Mouse (Mus musculus): ENCODE results near the gene Dcxr. TPM values are rescaled to one million over a fixed set of nuclear protein-coding genes. Genes with fewer than 3 reads are reported as not detected.

The Dcxr gene
- polyA plus RNA-seq, 1 experiment from 2014 or later = 7.5 TPM

- peaks cover 57% of the 10 kb centered on the region for H3K27me3 ChIP-seq (replicated peaks)
- H3K9ac ChIP-seq = 0 out of 2 replicates have a peak overlapping the region, but pooled peaks have one; percentile 8
- no peak overlapping the region for H3K27ac ChIP-seq (replicated peaks)
- H3K4me2 ChIP-seq = no peak overlapping the region
- no peak overlapping the region for H3K4me3 ChIP-seq
- no peak for ATAC-seq (ENCODE audit: extremely low read depth, insufficient number of reproducible peaks, low FRiP score, low TSS enrichment)
- no peaks in the 10 kb centered on the region for H3K36me3 ChIP-seq
- 67% methylated on average over 11 of the region's 11 CpGs for WGBS
- no peaks in the 10 kb centered on the region for H3K9me3 ChIP-seq
- peaks cover 22% of the 10 kb centered on the region for H3K4me1 ChIP-seq
Measured at GRCm38 (mm10) chr11:120728530-120729240, 1.6 kb upstream of the Dcxr start.

DNA sequence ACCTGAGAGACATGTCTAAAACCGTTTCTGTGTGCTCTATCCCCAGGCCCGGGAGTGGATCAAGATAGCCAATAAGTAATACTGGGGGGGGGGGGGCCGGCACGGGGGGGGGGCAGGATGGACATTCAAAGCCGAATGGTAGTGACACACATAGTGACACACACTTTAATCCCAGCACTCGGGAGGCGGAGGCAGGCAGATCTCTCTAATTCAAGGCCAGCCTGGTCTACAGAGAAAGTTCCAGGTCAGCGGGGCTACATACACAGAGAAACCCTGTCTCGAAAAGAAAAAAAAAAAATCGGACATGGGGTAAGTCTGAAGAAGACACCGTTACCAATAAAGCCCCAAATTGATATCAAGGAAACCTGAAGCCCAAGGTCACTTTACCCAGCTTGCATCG is 483 bp upstream of the Dcxr start:
- H3K4me3 ChIP-seq = no peak overlapping the region
- 58% methylated on average over 11 of the region's 12 CpGs for WGBS

GRCm38 (mm10) chr11:120726243-120727168 is 575 bp downstream of the Dcxr start:
- H3K36me3 ChIP-seq = no peaks in the 10 kb centered on the region
- WGBS = 19% methylated on average over 34 of the region's 36 CpGs
- H3K4me3 ChIP-seq = peak overlapping the region; percentile 59
- no peak overlapping the region for H3K27ac ChIP-seq (replicated peaks)
- H3K4me2 ChIP-seq = peak overlapping the region; percentile 79
- H3K4me1 ChIP-seq = peaks cover 22% of the 10 kb centered on the region
- H3K9ac ChIP-seq = peak overlapping the region; percentile 73
- H3K9me3 ChIP-seq = no peaks in the 10 kb centered on the region
- peak; percentile 2; the same call in 1 of the 2 replicates for ATAC-seq (ENCODE audit: extremely low read depth, insufficient number of reproducible peaks, low FRiP score, low TSS enrichment)
- peaks cover 72% of the 10 kb centered on the region for H3K27me3 ChIP-seq (replicated peaks)

More for the DNA sequence above, 483 bp upstream of the Dcxr start:
- peaks cover 22% of the 10 kb centered on the region for H3K4me1 ChIP-seq
- peak overlapping the region; percentile 79 for H3K4me2 ChIP-seq
- no peak for ATAC-seq (ENCODE audit: extremely low read depth, insufficient number of reproducible peaks, low FRiP score, low TSS enrichment)
- H3K9me3 ChIP-seq = no peaks in the 10 kb centered on the region
- H3K27me3 ChIP-seq (replicated peaks) = peaks cover 68% of the 10 kb centered on the region
- H3K9ac ChIP-seq = no peak overlapping the region
- no peak overlapping the region for H3K27ac ChIP-seq (replicated peaks)
- H3K36me3 ChIP-seq = no peaks in the 10 kb centered on the region

GRCm38 (mm10) chr11:120723509-120723908 is 3.6 kb downstream of the Dcxr start:
- Histone ChIP-seq H3K9ac (no peak overlapping the region), H3K4me1 (peaks cover 28% of the 10 kb centered on the region), H3K36me3 (peaks cover 16% of the 10 kb centered on the region), H3K9me3 (no peaks in the 10 kb centered on the region), H3K27ac (replicated peaks) (no peak overlapping the region), H3K4me3 (no peak overlapping the region), H3K27me3 (replicated peaks) (peaks cover 64% of the 10 kb centered on the region), H3K4me2 (no peak overlapping the region)
- no peak for ATAC-seq (ENCODE audit: extremely low read depth, insufficient number of reproducible peaks, low FRiP score, low TSS enrichment)
- WGBS = 77% methylated on average over 7 of the region's 7 CpGs

- peaks cover 59% of the 10 kb centered on the region for H3K27me3 ChIP-seq (replicated peaks)
- no peak for ATAC-seq (ENCODE audit: extremely low read depth, insufficient number of reproducible peaks, low FRiP score, low TSS enrichment)
- H3K36me3 ChIP-seq = peaks cover 22% of the 10 kb centered on the region
- no peak overlapping the region for H3K27ac ChIP-seq (replicated peaks)
- WGBS = 79% methylated on average over 11 of the region's 11 CpGs
- H3K4me1 ChIP-seq = peaks cover 28% of the 10 kb centered on the region
- H3K9ac ChIP-seq = no peak overlapping the region
- no peaks in the 10 kb centered on the region for H3K9me3 ChIP-seq
- no peak overlapping the region for H3K4me3 ChIP-seq
- no peak overlapping the region; the same call in 1 of the 2 replicates for H3K4me2 ChIP-seq
Measured at GRCm38 (mm10) chr11:120722761-120723382, 4.2 kb downstream of the Dcxr start.

DNA sequence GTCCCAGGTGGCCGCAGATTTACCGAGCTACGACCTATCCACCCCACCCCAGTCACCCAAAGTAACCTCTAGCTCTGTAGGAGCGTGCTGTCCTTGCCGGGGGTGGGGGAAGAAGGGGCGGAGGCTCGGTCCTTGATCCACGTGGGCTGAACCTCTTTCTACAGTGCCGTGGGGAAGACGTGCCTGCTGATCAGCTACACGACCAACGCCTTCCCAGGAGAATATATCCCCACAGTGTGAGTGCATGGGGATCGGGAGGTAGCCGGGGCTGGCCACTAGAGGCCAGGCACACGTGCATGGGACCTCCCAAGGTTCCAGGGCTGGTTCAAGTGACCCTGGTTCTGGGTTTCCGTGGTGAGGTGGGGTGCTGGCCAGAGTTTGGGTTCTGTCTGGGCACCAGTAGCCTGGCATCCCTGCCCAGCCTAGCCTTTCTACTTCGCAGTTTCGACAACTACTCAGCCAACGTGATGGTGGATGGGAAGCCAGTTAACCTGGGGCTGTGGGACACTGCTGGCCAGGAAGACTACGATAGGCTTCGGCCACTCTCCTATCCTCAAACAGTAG is 4.9 kb downstream of the Dcxr start:
- no peak for ATAC-seq (ENCODE audit: extremely low read depth, insufficient number of reproducible peaks, low FRiP score, low TSS enrichment)
- H3K27me3 ChIP-seq (replicated peaks) = peaks cover 59% of the 10 kb centered on the region
- H3K9me3 ChIP-seq = no peaks in the 10 kb centered on the region
- 21% methylated on average over 21 of the region's 21 CpGs for WGBS
- H3K4me2 ChIP-seq = peak overlapping the region; percentile 92
- H3K27ac ChIP-seq (replicated peaks) = no peak overlapping the region
- H3K4me3 ChIP-seq = peak overlapping the region; percentile 59
- H3K36me3 ChIP-seq = peaks cover 29% of the 10 kb centered on the region
- peak overlapping the region; percentile 91 for H3K9ac ChIP-seq
- H3K4me1 ChIP-seq = peaks cover 28% of the 10 kb centered on the region

DNA sequence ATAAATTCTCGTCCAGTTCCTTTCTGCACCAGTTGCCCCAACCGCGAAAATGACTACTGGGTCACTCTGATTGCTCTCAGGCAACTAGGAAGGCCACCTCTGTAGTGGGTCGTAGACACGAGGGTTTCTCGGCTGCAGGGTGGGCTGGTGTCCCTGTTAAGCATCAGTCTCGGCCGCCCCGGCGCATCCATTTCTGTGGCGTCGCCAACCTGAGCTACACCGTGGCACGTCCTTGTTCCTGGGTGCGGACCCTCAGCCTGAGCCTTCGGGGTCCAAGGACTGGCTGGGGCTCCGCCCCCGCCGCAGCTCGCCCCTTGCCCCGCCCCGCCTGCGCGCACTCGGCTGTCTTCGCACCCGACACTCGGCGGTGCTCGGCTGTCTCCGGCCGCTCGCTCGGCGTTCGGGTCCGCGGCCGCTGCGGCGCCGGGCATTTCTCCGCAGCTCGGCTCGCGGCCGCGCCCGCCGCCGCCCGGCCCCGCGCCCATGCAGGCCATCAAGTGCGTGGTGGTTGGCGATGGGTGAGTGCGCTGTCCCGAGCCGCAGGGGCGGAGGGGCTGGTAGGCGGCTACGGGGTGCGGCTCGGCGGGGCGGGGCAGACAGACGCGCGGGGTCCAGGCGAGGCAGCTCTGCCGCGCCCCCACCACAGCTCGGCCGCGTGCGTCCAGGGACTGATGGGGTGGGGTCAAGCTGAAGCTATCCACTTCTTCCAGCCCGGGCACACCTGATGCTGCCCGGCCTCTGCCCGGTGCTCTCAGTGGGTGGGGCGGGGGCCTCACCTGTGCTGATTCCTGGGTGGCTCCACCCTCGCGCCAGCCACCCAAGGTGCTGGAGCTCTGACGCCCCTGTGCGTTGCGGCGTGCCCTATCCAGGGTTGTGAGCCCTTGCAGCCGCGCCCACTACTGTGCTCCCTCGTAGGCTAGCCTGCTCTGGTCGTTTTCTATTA is 5.7 kb downstream of the Dcxr start, which contains the start of gene Rac3:
Gene Rac3 (plus strand): TSS at position 347 of the 943 bp plus-strand sequence.
- Histone ChIP-seq H3K9me3 (no peaks in the 10 kb centered on the region), H3K4me3 (peak within 1 kb of the TSS; percentile 59), H3K27ac (replicated peaks) (no peak within 1 kb of the TSS), H3K9ac (peak within 1 kb of the TSS; percentile 91), H3K36me3 (peaks cover 35% of the 10 kb centered on the region), H3K4me1 (peaks cover 22% of the 10 kb centered on the region), H3K27me3 (replicated peaks) (peaks cover 57% of the 10 kb centered on the region), H3K4me2 (peak within 1 kb of the TSS; percentile 92)
- whole genome bisulfite sequencing = under 1% methylated on average over 89 of the region's 90 CpGs
- ATAC-seq (ENCODE audit: extremely low read depth, insufficient number of reproducible peaks, low FRiP score, low TSS enrichment) = peak; percentile 52; the same call in 1 of the 2 replicates

- 12% methylated on average over 17 of the region's 17 CpGs for WGBS
- H3K4me2 ChIP-seq = peak overlapping the region; percentile 92
- H3K9ac ChIP-seq = peak overlapping the region; percentile 91
- no peak overlapping the region for H3K27ac ChIP-seq (replicated peaks)
- H3K4me3 ChIP-seq = peak overlapping the region; percentile 59
- ATAC-seq (ENCODE audit: extremely low read depth, insufficient number of reproducible peaks, low FRiP score, low TSS enrichment) = no peak
- H3K9me3 ChIP-seq = no peaks in the 10 kb centered on the region
- H3K36me3 ChIP-seq = peaks cover 41% of the 10 kb centered on the region
- H3K27me3 ChIP-seq (replicated peaks) = peaks cover 48% of the 10 kb centered on the region
- H3K4me1 ChIP-seq = peaks cover 19% of the 10 kb centered on the region
Measured at GRCm38 (mm10) chr11:120720450-120720849, 6.6 kb downstream of the Dcxr start.

GRCm38 (mm10) chr11:120719841-120720376 is 7.2 kb downstream of the Dcxr start:
- ATAC-seq (ENCODE audit: extremely low read depth, insufficient number of reproducible peaks, low FRiP score, low TSS enrichment) = no peak
- Histone ChIP-seq H3K27me3 (replicated peaks) (peaks cover 43% of the 10 kb centered on the region), H3K9me3 (no peaks in the 10 kb centered on the region), H3K4me3 (no peak overlapping the region), H3K9ac (no peak overlapping the region), H3K36me3 (peaks cover 46% of the 10 kb centered on the region), H3K4me2 (no peak overlapping the region), H3K4me1 (peaks cover 22% of the 10 kb centered on the region), H3K27ac (replicated peaks) (no peak overlapping the region)
- 88% methylated on average over 13 of the region's 13 CpGs for WGBS

- Histone ChIP-seq H3K27me3 (replicated peaks) (peaks cover 42% of the 10 kb centered on the region), H3K9ac (no peak overlapping the region)
- WGBS = 84% methylated on average over 9 of the region's 9 CpGs
Measured at GRCm38 (mm10) chr11:120719242-120719641, 7.8 kb downstream of the Dcxr start.

More at GRCm38 (mm10) chr11:120719242-120719641, 7.8 kb downstream of the Dcxr start:
- H3K4me1 ChIP-seq = peaks cover 29% of the 10 kb centered on the region
- no peak overlapping the region for H3K27ac ChIP-seq (replicated peaks)
- peaks cover 46% of the 10 kb centered on the region for H3K36me3 ChIP-seq
- no peak for ATAC-seq (ENCODE audit: extremely low read depth, insufficient number of reproducible peaks, low FRiP score, low TSS enrichment)
- no peaks in the 10 kb centered on the region for H3K9me3 ChIP-seq
- H3K4me3 ChIP-seq = no peak overlapping the region
- H3K4me2 ChIP-seq = no peak overlapping the region
